Mouse (Mus musculus): ENCODE results near the gene Cxcl12. TPM values are rescaled to one million over a fixed set of nuclear protein-coding genes. Genes with fewer than 3 reads are reported as not detected.
A peak's percentile ranks its signal among the peaks of the same experiment; 100 is the strongest.

Cxcl12 gene
- polyA plus RNA-seq, 1 experiment = 66.9 TPM

DNA sequence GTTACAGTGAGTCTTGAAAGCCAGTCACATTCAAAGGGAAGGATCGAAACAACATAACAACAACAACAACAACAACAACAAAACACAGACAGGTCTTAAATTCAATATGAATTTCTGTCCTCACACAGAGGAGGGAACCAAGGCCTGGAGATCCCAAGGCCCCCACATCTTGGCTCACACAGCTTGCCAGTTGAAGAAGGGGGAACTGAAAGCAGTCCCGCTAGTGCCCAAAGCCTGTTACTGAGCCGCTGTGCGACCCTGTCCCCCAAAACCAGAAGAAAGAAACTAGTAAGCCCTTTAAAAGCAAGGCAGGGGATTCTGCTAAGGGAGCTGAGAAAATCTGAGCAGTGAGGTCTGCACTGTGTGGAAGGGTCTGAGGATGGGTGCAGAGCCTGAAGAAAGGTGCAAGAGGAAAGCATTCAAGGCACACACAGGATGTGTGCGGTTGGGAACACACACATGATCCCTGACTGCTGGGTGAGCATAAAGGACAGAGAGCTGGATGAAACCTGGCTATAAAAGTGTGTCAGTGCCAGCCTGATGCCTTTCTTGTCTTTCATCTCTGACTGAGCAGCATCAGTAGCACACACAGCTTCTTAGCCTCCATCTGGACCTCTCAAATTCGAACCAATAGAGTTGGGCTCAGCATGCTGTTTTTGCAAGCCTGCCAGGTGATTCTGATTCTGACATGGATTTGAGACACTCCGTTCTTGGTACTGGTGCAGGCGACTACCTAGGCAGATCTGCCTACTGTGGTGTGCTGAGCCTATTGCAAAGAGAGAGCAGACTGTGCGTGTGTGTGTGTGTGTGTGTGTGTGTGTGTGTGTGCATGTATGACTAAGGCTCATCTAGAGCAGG, 50.3 kb downstream of the Cxcl12 start:
- DNase-seq (ENCODE audit: extremely low spot score in 1 of 2, low spot score in 1 of 2) = peak in 1 of 2 experiments; percentile 25

- DNase-seq (ENCODE audit: extremely low spot score in 1 of 2, low spot score in 1 of 2) = no peak
These were observed 51.0 kb downstream of the Cxcl12 start for GRCm38 (mm10) chr6:117219300-117219680.

GRCm38 (mm10) chr6:117219911-117220481, 51.7 kb downstream of the Cxcl12 start:
- DNase-seq (ENCODE audit: extremely low spot score in 1 of 2, low spot score in 1 of 2) = no peak

DNA sequence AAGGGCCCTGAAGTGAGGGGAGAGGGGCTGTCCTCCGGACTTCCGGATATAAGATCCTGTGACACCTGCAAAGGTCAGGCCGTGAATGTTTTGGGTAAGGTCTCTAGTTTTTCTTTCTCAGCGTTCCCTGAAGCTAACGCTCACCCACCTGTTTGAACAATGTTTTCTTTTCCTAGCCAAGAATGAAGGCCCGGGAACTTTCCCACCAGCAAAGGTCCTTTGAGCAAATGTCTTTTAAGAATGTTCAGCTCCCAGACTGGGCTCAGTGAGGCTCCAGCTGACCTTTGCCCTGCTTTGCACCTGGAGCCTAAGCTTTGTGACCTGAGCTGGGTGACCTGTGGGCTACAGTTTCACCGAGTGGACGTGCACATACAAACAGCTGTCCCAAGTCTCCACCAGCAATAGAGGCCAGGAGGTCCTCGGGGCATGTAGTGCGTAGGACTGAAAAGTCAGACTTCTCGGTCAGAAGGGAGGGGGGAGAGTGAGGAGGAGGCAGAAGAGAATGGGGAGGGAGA, 52.6 kb downstream of the Cxcl12 start:
- no peak for DNase-seq (ENCODE audit: extremely low spot score in 1 of 2, low spot score in 1 of 2)

Measured in frontal cortex, adult 2 months (tissue).